Mouse (Mus musculus) hindbrain, embryonic 12.5 days (tissue): ENCODE data around the gene Olig3. TPM values are rescaled to one million over a fixed set of nuclear protein-coding genes. Genes with fewer than 3 reads are reported as not detected.
"Not testable (repeated sequence)": the region's sequence is repeated elsewhere in the genome, so short reads cannot be mapped to it uniquely, and the experiment has no call there.

Experiments used
- ATAC-seq: fragments of 200-750 bp; cut with Nextera tagmentation; 2 replicates; pipeline ENCODE4 v1.8.0; 2017; ENCODE audit warnings: moderate TSS enrichment; ENCODE audit not compliant: low FRiP score
- H3K27ac ChIP-seq: fragments of 300-500 bp; sonication (generic); 2 replicates; pipeline ENCODE4 v1.5.1; 2016; ENCODE audit warnings: mild to moderate bottlenecking
- H3K27me3 ChIP-seq: fragments of 300-500 bp; sonication (generic); 2 replicates; pipeline ENCODE4 v1.6.1; 2016; ENCODE audit warnings: mild to moderate bottlenecking
- H3K36me3 ChIP-seq: fragments of 300-500 bp; sonication (generic); 2 replicates; pipeline ENCODE4 v1.6.1; 2016; ENCODE audit warnings: mild to moderate bottlenecking
- H3K4me1 ChIP-seq: fragments of 300-500 bp; sonication (generic); 2 replicates; pipeline ENCODE4 v1.6.1; 2016
- H3K4me2 ChIP-seq: fragments of 300-500 bp; sonication (generic); replicated peaks from 2 replicates; pipeline ENCODE4 v1.6.1; 2016; ENCODE audit warnings: mild to moderate bottlenecking
- H3K4me3 ChIP-seq: fragments of 300-500 bp; sonication (generic); 2 replicates; pipeline ENCODE4 v1.5.1; 2016; ENCODE audit warnings: mild to moderate bottlenecking
- H3K9ac ChIP-seq: fragments of 300-500 bp; sonication (generic); 2 replicates; pipeline ENCODE4 v1.6.1; 2016; ENCODE audit warnings: mild to moderate bottlenecking, moderate library complexity
- H3K9me3 ChIP-seq: fragments of 300-500 bp; sonication (generic); replicated peaks from 2 replicates; pipeline ENCODE4 v1.6.1; 2016; ENCODE audit warnings: mild to moderate bottlenecking
- WGBS: fragments of 180-500 bp; shearing (Covaris S2); methylation state at CpG from one replicate; pipeline ENCODE4 v1.1.7; 2016; 5-methylcytosine and 5-hydroxymethylcytosine counted together
- polyA plus RNA-seq: library from polyadenylated mRNA; unstranded; fragments of >200 nt; fragmentation: Nextera tagmentation; extraction: Ambion mirVana; gene quantifications from 2 replicates; pipeline ENCODE4 v1.2.1, GENCODE M21; 2016

Gene Olig3
- polyA plus RNA-seq, 1 experiment from 2014 or later, result 46.1 TPM

- Histone ChIP-seq H3K36me3 (no peaks in the 10 kb centered on the region), H3K9me3 (no peaks in the 10 kb centered on the region), H3K4me2 (no peak overlapping the region), H3K4me1 (peaks cover 10% of the 10 kb centered on the region; the same call in 1 of the 2 replicates), H3K4me3 (no peak overlapping the region), H3K27me3 (peaks cover 90% of the 10 kb centered on the region), H3K27ac (no peak overlapping the region), H3K9ac (no peak overlapping the region)
- 4% methylated on average over 5 of the region's 5 CpGs for WGBS
- no peak for ATAC-seq
These were observed 7.0 kb downstream of the Olig3 start for GRCm38 (mm10) chr10:19363365-19363764.

DNA sequence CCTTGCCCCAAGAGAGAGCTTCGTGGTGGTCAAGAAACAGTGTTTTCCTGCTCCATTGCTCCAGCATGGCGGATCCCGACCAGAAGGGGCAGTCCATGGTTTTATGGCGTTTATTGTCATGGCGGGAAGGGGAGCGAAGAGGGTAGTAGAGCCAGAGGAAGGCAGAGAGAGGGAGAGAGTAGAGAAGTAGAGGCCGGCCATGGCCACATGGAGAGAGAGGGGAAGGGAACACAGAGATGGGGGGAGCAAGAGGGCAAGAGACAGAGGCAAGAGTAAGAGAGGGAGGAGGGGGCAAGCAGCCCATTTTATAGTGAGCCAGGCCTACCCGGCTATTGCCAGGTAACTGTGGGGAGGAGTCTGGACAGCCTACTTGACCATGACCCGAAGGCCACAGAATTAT lies 12.8 kb downstream of the Olig3 start:
- Histone ChIP-seq H3K9ac (no peak overlapping the region), H3K9me3 (no peaks in the 10 kb centered on the region), H3K27ac (no peak overlapping the region), H3K27me3 (peaks cover 47% of the 10 kb centered on the region), H3K4me1 (peaks cover 10% of the 10 kb centered on the region), H3K4me2 (no peak overlapping the region), H3K4me3 (no peak overlapping the region), H3K36me3 (no peaks in the 10 kb centered on the region)
- no peak for ATAC-seq
- WGBS, result 86% methylated on average over 9 of the region's 9 CpGs

- Histone ChIP-seq H3K4me3 (no peak overlapping the region), H3K4me1 (peaks cover 10% of the 10 kb centered on the region), H3K4me2 (no peak overlapping the region), H3K9me3 (no peaks in the 10 kb centered on the region), H3K27ac (no peak overlapping the region), H3K27me3 (peaks cover 41% of the 10 kb centered on the region), H3K36me3 (no peaks in the 10 kb centered on the region), H3K9ac (no peak overlapping the region)
- no peak for ATAC-seq
- 62% methylated on average over 3 of the region's 3 CpGs for WGBS
These were observed 13.8 kb downstream of the Olig3 start for GRCm38 (mm10) chr10:19370146-19370545.

- Histone ChIP-seq H3K9me3 (no peaks in the 10 kb centered on the region), H3K27me3 (peaks cover 21% of the 10 kb centered on the region)
- no peak for ATAC-seq
These were observed 15.9 kb downstream of the Olig3 start for GRCm38 (mm10) chr10:19372263-19372662.

GRCm38 (mm10) chr10:19373797-19374196 lies 17.5 kb downstream of the Olig3 start:
- no peak for ATAC-seq
- H3K9ac ChIP-seq, result no peak overlapping the region
- H3K4me1 ChIP-seq, result peaks cover 10% of the 10 kb centered on the region
- WGBS, result 40% methylated on average over 7 of the region's 7 CpGs
- peaks cover 13% of the 10 kb centered on the region for H3K27me3 ChIP-seq
- no peak overlapping the region for H3K4me2 ChIP-seq
- H3K9me3 ChIP-seq, result peaks cover under 1% of the 10 kb centered on the region; the same call in 1 of the 2 replicates
- no peaks in the 10 kb centered on the region for H3K36me3 ChIP-seq
- H3K4me3 ChIP-seq, result no peak overlapping the region
- no peak overlapping the region for H3K27ac ChIP-seq

More at GRCm38 (mm10) chr10:19372263-19372662, 15.9 kb downstream of the Olig3 start:
- Histone ChIP-seq H3K27ac (no peak overlapping the region), H3K4me2 (no peak overlapping the region), H3K9ac (no peak overlapping the region), H3K4me3 (no peak overlapping the region), H3K36me3 (no peaks in the 10 kb centered on the region), H3K4me1 (peaks cover 10% of the 10 kb centered on the region)
- 36% methylated on average over 5 of the region's 5 CpGs for WGBS

- Histone ChIP-seq H3K27me3 (peaks cover 9% of the 10 kb centered on the region), H3K36me3 (no peaks in the 10 kb centered on the region), H3K27ac (no peak overlapping the region), H3K9me3 (peaks cover 6% of the 10 kb centered on the region; the same call in 1 of the 2 replicates), H3K4me2 (no peak overlapping the region), H3K4me1 (peaks cover 10% of the 10 kb centered on the region), H3K9ac (no peak overlapping the region), H3K4me3 (no peak overlapping the region)
- whole genome bisulfite sequencing, result 64% methylated on average over 3 of the region's 3 CpGs
- no peak for ATAC-seq
These were observed 18.0 kb downstream of the Olig3 start for GRCm38 (mm10) chr10:19374311-19374710.

GRCm38 (mm10) chr10:19375838-19376237 lies 19.5 kb downstream of the Olig3 start:
- no peak overlapping the region for H3K4me2 ChIP-seq
- peaks cover 10% of the 10 kb centered on the region for H3K4me1 ChIP-seq
- H3K27me3 ChIP-seq, result peaks cover 3% of the 10 kb centered on the region; the same call in 1 of the 2 replicates
- H3K4me3 ChIP-seq, result no peak overlapping the region
- H3K36me3 ChIP-seq, result no peaks in the 10 kb centered on the region
- peaks cover 6% of the 10 kb centered on the region; the same call in 1 of the 2 replicates for H3K9me3 ChIP-seq
- WGBS, result 84% methylated on average over 2 of the region's 2 CpGs
- no peak overlapping the region for H3K9ac ChIP-seq
- H3K27ac ChIP-seq, result no peak overlapping the region
- no peak for ATAC-seq

DNA sequence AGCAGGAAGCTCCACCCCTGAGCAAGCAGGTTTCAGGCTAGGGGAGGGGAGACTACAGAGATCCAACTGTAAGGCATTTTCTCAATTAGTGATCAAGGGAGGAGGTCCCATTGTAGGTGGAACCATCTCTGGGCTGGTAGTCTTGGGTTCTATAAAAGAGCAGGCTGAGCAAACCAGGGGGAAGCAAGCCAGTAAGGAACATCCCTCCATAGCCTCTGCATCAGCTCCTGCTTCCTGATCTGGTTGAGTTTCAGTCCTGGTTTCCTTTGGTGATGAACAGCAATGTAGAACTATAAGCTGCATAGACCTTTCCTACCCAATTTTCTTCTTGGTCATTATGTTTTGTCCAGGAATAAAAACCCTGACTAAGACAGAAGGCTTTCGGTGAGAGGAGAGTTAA lies 24.6 kb downstream of the Olig3 start:
- H3K36me3 ChIP-seq, H3K4me2 ChIP-seq, H3K27ac ChIP-seq, H3K27me3 ChIP-seq, H3K4me3 ChIP-seq, H3K9me3 ChIP-seq, ATAC-seq, H3K4me1 ChIP-seq, H3K9ac ChIP-seq: not testable (repeated sequence)
- 93% methylated on average over 1 of the region's 1 CpGs for WGBS

GRCm38 (mm10) chr10:19384176-19384575 lies 27.8 kb downstream of the Olig3 start:
- ATAC-seq, result no peak

DNA sequence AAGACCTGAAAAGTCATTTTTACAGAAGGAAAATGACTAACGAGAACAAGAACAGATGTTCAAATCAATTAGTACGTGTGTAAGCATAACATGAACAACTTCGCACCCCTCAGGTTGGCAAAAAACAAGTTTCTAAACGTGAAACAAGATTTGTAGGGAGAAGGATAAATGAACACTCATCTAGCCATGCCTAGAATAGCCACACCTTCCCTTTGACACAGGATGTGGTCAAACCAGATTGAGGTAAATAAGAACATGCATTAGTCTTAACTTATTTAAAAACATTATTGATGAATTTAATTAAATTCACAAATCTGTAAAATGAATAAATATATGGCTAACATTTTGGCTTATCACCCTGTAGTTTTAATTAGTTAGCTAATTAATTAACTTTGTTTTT lies 35.5 kb downstream of the Olig3 start:
- Histone ChIP-seq H3K4me1 (peaks cover 5% of the 10 kb centered on the region; the same call in 1 of the 2 replicates), H3K27me3 (peaks cover 16% of the 10 kb centered on the region), H3K36me3 (no peaks in the 10 kb centered on the region), H3K4me2 (no peak overlapping the region), H3K4me3 (no peak overlapping the region), H3K27ac (no peak overlapping the region), H3K9me3 (no peaks in the 10 kb centered on the region), H3K9ac (no peak overlapping the region)
- WGBS, result 85% methylated on average over 4 of the region's 4 CpGs
- ATAC-seq, result no peak

More at GRCm38 (mm10) chr10:19384176-19384575, 27.8 kb downstream of the Olig3 start:
- Histone ChIP-seq H3K9me3 (peaks cover 1% of the 10 kb centered on the region; the same call in 1 of the 2 replicates), H3K36me3 (no peaks in the 10 kb centered on the region), H3K27me3 (no peaks in the 10 kb centered on the region), H3K9ac (no peak overlapping the region), H3K4me3 (no peak overlapping the region), H3K27ac (no peak overlapping the region), H3K4me2 (no peak overlapping the region), H3K4me1 (no peaks in the 10 kb centered on the region)
- 86% methylated on average over 3 of the region's 3 CpGs for WGBS

DNA sequence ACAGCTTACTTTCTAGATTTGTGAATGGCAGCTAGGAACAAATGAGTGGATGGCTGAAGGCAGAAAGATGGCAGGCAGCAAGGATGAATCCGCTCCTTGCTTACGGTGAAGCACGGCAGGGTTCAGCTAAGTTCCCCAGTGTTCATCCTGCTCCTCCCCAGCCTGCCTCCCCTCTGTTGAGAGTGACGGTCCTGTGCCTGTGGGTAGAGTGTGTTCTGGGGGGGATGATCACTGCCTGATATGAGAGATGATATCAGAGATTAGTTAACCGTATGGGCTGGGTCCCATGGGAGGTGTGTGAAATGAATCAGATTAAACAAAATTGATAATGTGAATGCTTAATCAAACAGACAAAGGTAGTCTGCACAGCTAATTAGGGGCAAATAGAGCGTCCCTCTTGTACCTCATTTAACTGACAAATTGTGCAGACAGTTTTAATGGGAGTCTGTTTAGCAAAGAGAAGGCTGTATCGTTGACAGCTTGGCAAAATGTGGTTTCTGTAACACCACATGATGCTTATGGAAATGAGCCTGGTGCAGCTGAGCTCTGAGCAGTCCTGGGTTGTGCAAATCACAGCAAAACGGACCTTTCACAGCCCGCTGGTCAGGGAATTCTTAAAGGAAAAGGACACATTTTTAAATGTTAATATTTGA lies 40.3 kb downstream of the Olig3 start:
- peaks cover 26% of the 10 kb centered on the region for H3K27me3 ChIP-seq
- peaks cover 12% of the 10 kb centered on the region for H3K4me1 ChIP-seq
- H3K27ac ChIP-seq, result peak overlapping the region; percentile 46; the same call in 1 of the 2 replicates
- ATAC-seq, result peak; percentile 94
- H3K9me3 ChIP-seq, result no peaks in the 10 kb centered on the region
- H3K4me3 ChIP-seq, result no peak overlapping the region
- WGBS, result 26% methylated on average over 9 of the region's 9 CpGs
- no peak overlapping the region for H3K9ac ChIP-seq
- H3K36me3 ChIP-seq, result no peaks in the 10 kb centered on the region
- H3K4me2 ChIP-seq, result peak overlapping the region; percentile 18

DNA sequence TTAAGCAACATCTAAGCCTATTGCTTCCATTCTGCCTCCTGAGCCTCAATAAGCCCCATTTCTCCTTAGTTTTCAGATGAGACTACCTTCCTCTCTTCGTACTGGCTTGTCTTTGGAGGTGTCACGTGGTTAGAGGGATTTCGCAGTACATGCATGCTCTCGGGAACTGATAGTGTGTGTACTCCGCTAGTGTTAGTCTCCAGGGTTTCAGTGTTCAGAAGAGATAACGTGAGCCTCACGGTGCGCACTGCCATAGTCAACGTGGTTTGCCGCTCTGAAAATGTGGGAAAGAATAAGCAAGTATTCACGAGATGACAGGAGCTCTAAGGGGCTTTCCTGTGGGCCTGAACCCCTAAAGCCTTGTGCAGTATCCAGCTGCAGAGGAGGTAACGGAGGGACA lies 41.1 kb downstream of the Olig3 start:
- Histone ChIP-seq H3K36me3 (no peaks in the 10 kb centered on the region), H3K4me2 (peak overlapping the region; percentile 18)
- 64% methylated on average over 12 of the region's 12 CpGs for WGBS

GRCm38 (mm10) chr10:19401136-19401535 lies 44.8 kb downstream of the Olig3 start:
- Histone ChIP-seq H3K27me3 (peaks cover 11% of the 10 kb centered on the region), H3K36me3 (no peaks in the 10 kb centered on the region), H3K4me1 (peaks cover 12% of the 10 kb centered on the region), H3K27ac (no peak overlapping the region), H3K4me3 (no peak overlapping the region), H3K4me2 (0 out of 2 replicates have a peak overlapping the region, but pooled peaks have one; percentile 11), H3K9me3 (no peaks in the 10 kb centered on the region), H3K9ac (no peak overlapping the region)
- peak; percentile 51 for ATAC-seq
- WGBS, result 34% methylated on average over 5 of the region's 5 CpGs

More for the DNA sequence above, 41.1 kb downstream of the Olig3 start:
- no peaks in the 10 kb centered on the region for H3K9me3 ChIP-seq
- H3K27me3 ChIP-seq, result peaks cover 26% of the 10 kb centered on the region
- H3K4me1 ChIP-seq, result peaks cover 12% of the 10 kb centered on the region
- H3K4me3 ChIP-seq, result no peak overlapping the region
- peak overlapping the region; percentile 46; the same call in 1 of the 2 replicates for H3K27ac ChIP-seq
- no peak for ATAC-seq
- H3K9ac ChIP-seq, result no peak overlapping the region
